Mouse (Mus musculus): Measurements from ENCODE around the gene Ssc4d. TPM values are rescaled to one million over a fixed set of nuclear protein-coding genes. Genes with fewer than 3 reads are reported as not detected.

The Ssc4d gene
- polyA plus RNA-seq, 1 experiment from 2014 or later, result 2.2 TPM

- Histone ChIP-seq H3K4me2 (replicated peaks) (peak within 1 kb of the TSS; percentile 64), H3K27ac (replicated peaks) (peak within 1 kb of the TSS; percentile 97), H3K9ac (replicated peaks) (peak within 1 kb of the TSS; percentile 85), H3K9me3 (no peaks in the 10 kb centered on the region), H3K4me1 (peaks cover 23% of the 10 kb centered on the region), H3K36me3 (peaks cover 26% of the 10 kb centered on the region), H3K4me3 (peak within 1 kb of the TSS; percentile 89), H3K27me3 (no peaks in the 10 kb centered on the region)
- WGBS, result under 1% methylated on average over 48 of the region's 48 CpGs
- ATAC-seq (ENCODE audit: low FRiP score, low read depth), result peak; percentile 97
Observed at GRCm38 (mm10) chr5:135934481-135935175, 39.7 kb downstream of the Ssc4d start, which contains the start of gene Ywhag. TSS of gene Ywhag (minus strand) at chr5:135934616.

- H3K4me3 ChIP-seq, result peak overlapping the region; percentile 89
- H3K36me3 ChIP-seq, result peaks cover 33% of the 10 kb centered on the region
- no peaks in the 10 kb centered on the region for H3K27me3 ChIP-seq
- H3K9me3 ChIP-seq, result no peaks in the 10 kb centered on the region
- WGBS, result under 1% methylated on average over 35 of the region's 35 CpGs
- H3K9ac ChIP-seq (replicated peaks), result peak overlapping the region; percentile 85
- H3K4me2 ChIP-seq (replicated peaks), result peak overlapping the region; percentile 64
- H3K4me1 ChIP-seq, result peaks cover 26% of the 10 kb centered on the region
- peak; percentile 71 for ATAC-seq (ENCODE audit: low FRiP score, low read depth)
- H3K27ac ChIP-seq (replicated peaks), result peak overlapping the region; percentile 97
Observed at GRCm38 (mm10) chr5:135933900-135934441, 40.4 kb downstream of the Ssc4d start.

DNA sequence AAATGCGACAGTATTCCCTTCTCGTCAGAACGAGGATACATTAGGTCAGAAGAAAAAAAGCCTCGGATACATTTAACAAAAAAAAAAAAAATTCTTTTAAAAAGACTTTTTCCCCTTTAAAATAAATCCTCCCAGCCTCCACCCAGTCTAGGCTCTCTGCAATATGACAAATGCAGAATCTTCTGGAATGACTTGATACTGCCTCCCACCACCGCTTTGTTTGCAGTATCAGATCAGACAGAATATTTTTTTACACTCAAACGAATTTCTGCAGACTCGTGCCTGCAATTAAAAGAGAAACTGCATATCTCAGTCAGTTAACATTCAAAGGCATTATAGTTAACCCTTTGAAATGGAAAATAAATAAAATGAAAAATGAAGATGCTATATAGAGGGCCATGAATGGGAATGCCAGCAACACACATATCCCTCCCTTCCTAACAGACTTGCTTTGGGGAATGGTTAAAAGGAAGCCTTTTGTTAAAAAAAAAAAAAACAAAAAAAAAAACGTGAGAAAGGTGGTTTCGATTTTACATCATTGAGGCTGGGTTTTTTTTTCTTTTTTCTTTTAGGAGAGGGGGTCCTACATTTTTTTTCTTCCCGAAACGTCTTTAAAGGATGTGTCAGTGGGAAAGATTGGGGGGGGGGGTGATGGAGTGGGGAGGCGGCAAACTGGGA, 41.0 kb downstream of the Ssc4d start:
- H3K36me3 ChIP-seq, result peaks cover 35% of the 10 kb centered on the region
- 16% methylated on average over 12 of the region's 12 CpGs for WGBS
- peaks cover 26% of the 10 kb centered on the region for H3K4me1 ChIP-seq
- peak overlapping the region; percentile 85 for H3K9ac ChIP-seq (replicated peaks)
- H3K27ac ChIP-seq (replicated peaks), result peak overlapping the region; percentile 97
- ATAC-seq (ENCODE audit: low FRiP score, low read depth), result no peak
- H3K4me2 ChIP-seq (replicated peaks), result peak overlapping the region; percentile 64
- no peaks in the 10 kb centered on the region for H3K27me3 ChIP-seq
- H3K9me3 ChIP-seq, result no peaks in the 10 kb centered on the region
- H3K4me3 ChIP-seq, result peak overlapping the region; percentile 89

GRCm38 (mm10) chr5:135932359-135932758, 42.0 kb downstream of the Ssc4d start:
- Histone ChIP-seq H3K4me3 (peak overlapping the region; percentile 30), H3K36me3 (peaks cover 44% of the 10 kb centered on the region), H3K27ac (replicated peaks) (no peak overlapping the region), H3K9me3 (no peaks in the 10 kb centered on the region), H3K27me3 (no peaks in the 10 kb centered on the region), H3K9ac (replicated peaks) (0 out of 2 replicates have a peak overlapping the region, but pooled peaks have one; percentile 34), H3K4me2 (replicated peaks) (peak overlapping the region; percentile 64), H3K4me1 (peaks cover 26% of the 10 kb centered on the region)
- 83% methylated on average over 2 of the region's 2 CpGs for WGBS
- no peak for ATAC-seq (ENCODE audit: low FRiP score, low read depth)

DNA sequence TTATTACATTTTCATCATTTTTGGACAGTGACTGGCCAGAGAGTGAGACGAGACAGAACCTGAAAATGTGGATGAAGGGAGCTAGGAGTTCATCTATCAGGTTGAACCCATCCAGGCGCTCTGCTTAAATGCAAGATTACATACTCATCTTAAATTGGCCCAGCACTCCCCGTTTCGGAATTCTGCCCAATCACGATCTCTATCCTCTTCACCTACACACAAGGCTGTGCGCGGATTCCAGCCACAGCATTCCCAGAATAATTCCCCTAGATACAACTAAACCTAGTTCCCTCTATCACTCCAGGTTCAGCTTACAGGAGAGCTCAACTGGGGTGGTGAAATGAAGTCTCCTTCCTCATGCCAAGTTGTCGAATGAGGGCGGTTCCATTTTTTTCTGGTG, 42.8 kb downstream of the Ssc4d start:
- Histone ChIP-seq H3K4me3 (0 out of 2 replicates have a peak overlapping the region, but pooled peaks have one; percentile 0), H3K9me3 (no peaks in the 10 kb centered on the region), H3K4me2 (replicated peaks) (peak overlapping the region; percentile 64), H3K27ac (replicated peaks) (no peak overlapping the region), H3K4me1 (peaks cover 26% of the 10 kb centered on the region), H3K36me3 (peaks cover 50% of the 10 kb centered on the region), H3K9ac (replicated peaks) (no peak overlapping the region), H3K27me3 (no peaks in the 10 kb centered on the region)
- ATAC-seq (ENCODE audit: low FRiP score, low read depth), result no peak
- WGBS, result 92% methylated on average over 9 of the region's 9 CpGs

- peaks cover 59% of the 10 kb centered on the region for H3K36me3 ChIP-seq
- H3K27me3 ChIP-seq, result no peaks in the 10 kb centered on the region
- H3K9ac ChIP-seq (replicated peaks), result no peak overlapping the region
- H3K4me1 ChIP-seq, result peaks cover 26% of the 10 kb centered on the region
- WGBS, result 77% methylated on average over 6 of the region's 6 CpGs
- ATAC-seq (ENCODE audit: low FRiP score, low read depth), result no peak
- no peaks in the 10 kb centered on the region for H3K9me3 ChIP-seq
- H3K4me3 ChIP-seq, result no peak overlapping the region
- no peak overlapping the region for H3K27ac ChIP-seq (replicated peaks)
- H3K4me2 ChIP-seq (replicated peaks), result no peak overlapping the region
Observed at GRCm38 (mm10) chr5:135929685-135930424, 44.5 kb downstream of the Ssc4d start.

GRCm38 (mm10) chr5:135923901-135924300, 50.4 kb downstream of the Ssc4d start:
- ATAC-seq (ENCODE audit: low FRiP score, low read depth), result no peak
- Histone ChIP-seq H3K4me1 (peaks cover 5% of the 10 kb centered on the region), H3K27ac (replicated peaks) (no peak overlapping the region), H3K4me2 (replicated peaks) (no peak overlapping the region), H3K9ac (replicated peaks) (no peak overlapping the region), H3K36me3 (peaks cover 75% of the 10 kb centered on the region), H3K27me3 (no peaks in the 10 kb centered on the region), H3K9me3 (no peaks in the 10 kb centered on the region), H3K4me3 (no peak overlapping the region)
- WGBS, result 97% methylated on average over 7 of the region's 7 CpGs

DNA sequence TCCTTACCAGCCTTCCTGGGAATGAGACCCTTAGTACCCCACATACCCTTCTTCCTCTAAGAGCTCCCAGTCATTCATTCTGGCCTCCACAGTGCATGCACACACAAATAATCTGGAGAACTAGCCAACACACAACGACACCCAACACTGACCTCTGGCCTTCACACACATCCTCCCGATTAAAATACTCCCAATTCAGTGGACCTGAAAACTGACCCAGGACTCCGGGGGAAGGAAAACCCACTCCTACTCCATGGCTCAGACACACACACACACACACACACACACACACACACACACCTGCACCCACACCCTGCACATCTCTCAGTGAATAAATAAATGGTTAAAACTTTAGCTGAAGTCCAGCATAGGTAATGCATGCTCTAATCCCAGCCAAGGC, 54.4 kb downstream of the Ssc4d start:
- no peak overlapping the region for H3K9ac ChIP-seq (replicated peaks)
- no peak for ATAC-seq (ENCODE audit: low FRiP score, low read depth)
- no peaks in the 10 kb centered on the region for H3K27me3 ChIP-seq
- no peaks in the 10 kb centered on the region for H3K9me3 ChIP-seq
- no peaks in the 10 kb centered on the region for H3K4me1 ChIP-seq
- H3K27ac ChIP-seq (replicated peaks), result no peak overlapping the region
- peaks cover 71% of the 10 kb centered on the region for H3K36me3 ChIP-seq
- no peak overlapping the region for H3K4me3 ChIP-seq
- WGBS, result 93% methylated on average over 3 of the region's 3 CpGs
- H3K4me2 ChIP-seq (replicated peaks), result no peak overlapping the region

- WGBS, result 95% methylated on average over 5 of the region's 5 CpGs
- Histone ChIP-seq H3K9ac (replicated peaks) (no peak overlapping the region), H3K27ac (replicated peaks) (no peak overlapping the region)
Observed at GRCm38 (mm10) chr5:135918593-135918992, 55.7 kb downstream of the Ssc4d start.

DNA sequence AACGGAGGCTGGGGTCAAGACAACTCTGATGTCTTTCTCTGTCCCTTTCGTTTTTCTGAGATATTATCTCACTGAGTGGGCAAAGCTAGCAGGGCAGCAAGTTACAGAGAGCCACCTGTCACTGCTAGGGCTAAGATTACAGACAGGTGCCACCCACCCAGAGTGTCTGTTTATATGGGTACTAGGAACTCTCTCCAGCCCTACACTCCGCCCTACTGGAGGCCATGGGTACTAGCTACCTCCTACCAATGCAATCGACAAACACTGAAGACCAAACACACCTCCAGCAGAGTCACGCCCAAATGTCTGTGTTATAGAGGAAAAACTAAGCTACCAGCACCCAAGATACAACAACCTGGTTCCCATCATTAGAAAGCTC, 56.3 kb downstream of the Ssc4d start:
- H3K36me3 ChIP-seq, result peaks cover 71% of the 10 kb centered on the region

More at GRCm38 (mm10) chr5:135918593-135918992, 55.7 kb downstream of the Ssc4d start:
- Histone ChIP-seq H3K27me3 (no peaks in the 10 kb centered on the region), H3K4me3 (no peak overlapping the region), H3K9me3 (no peaks in the 10 kb centered on the region), H3K36me3 (peaks cover 76% of the 10 kb centered on the region), H3K4me1 (no peaks in the 10 kb centered on the region), H3K4me2 (replicated peaks) (no peak overlapping the region)
- no peak for ATAC-seq (ENCODE audit: low FRiP score, low read depth)

GRCm38 (mm10) chr5:135917327-135918058, 56.8 kb downstream of the Ssc4d start:
- WGBS, result 94% methylated on average over 8 of the region's 8 CpGs
- no peak for ATAC-seq (ENCODE audit: low FRiP score, low read depth)
- Histone ChIP-seq H3K4me3 (no peak overlapping the region), H3K4me1 (no peaks in the 10 kb centered on the region), H3K9me3 (no peaks in the 10 kb centered on the region), H3K4me2 (replicated peaks) (no peak overlapping the region), H3K27me3 (no peaks in the 10 kb centered on the region), H3K36me3 (peaks cover 71% of the 10 kb centered on the region), H3K27ac (replicated peaks) (no peak overlapping the region), H3K9ac (replicated peaks) (no peak overlapping the region)

More for the DNA sequence above, 56.3 kb downstream of the Ssc4d start:
- H3K9me3 ChIP-seq, result no peaks in the 10 kb centered on the region
- no peak for ATAC-seq (ENCODE audit: low FRiP score, low read depth)
- H3K4me1 ChIP-seq, result no peaks in the 10 kb centered on the region
- no peak overlapping the region for H3K4me2 ChIP-seq (replicated peaks)
- H3K9ac ChIP-seq (replicated peaks), result no peak overlapping the region
- WGBS, result 97% methylated on average over 5 of the region's 5 CpGs
- H3K4me3 ChIP-seq, result no peak overlapping the region
- H3K27ac ChIP-seq (replicated peaks), result no peak overlapping the region
- no peaks in the 10 kb centered on the region for H3K27me3 ChIP-seq
